Mouse (Mus musculus) embryonic facial prominence, embryonic 12.5 days (tissue): Measurements from ENCODE around the gene H2-Eb2. TPM values are rescaled to one million over a fixed set of nuclear protein-coding genes. Genes with fewer than 3 reads are reported as not detected.

ENCODE experiments used
- ATAC-seq: fragments of 200-750 bp; cut with Nextera tagmentation; 2 replicates; pipeline ENCODE4 v1.8.0; 2017; ENCODE audit not compliant: insufficient number of reproducible peaks, insufficient read depth, low FRiP score, low TSS enrichment
- H3K27ac ChIP-seq: fragments of 300-500 bp; sonication (generic); 2 replicates; pipeline ENCODE4 v1.5.1; 2016; ENCODE audit warnings: mild to moderate bottlenecking
- H3K27me3 ChIP-seq: fragments of 300-500 bp; sonication (generic); 2 replicates; pipeline ENCODE4 v1.6.1; 2016; ENCODE audit warnings: mild to moderate bottlenecking, moderate library complexity
- H3K36me3 ChIP-seq: fragments of 300-500 bp; sonication (generic); 2 replicates; pipeline ENCODE4 v1.6.1; 2016; ENCODE audit warnings: mild to moderate bottlenecking
- H3K4me1 ChIP-seq: fragments of 300-500 bp; sonication (generic); 2 replicates; pipeline ENCODE4 v1.6.1; 2016
- H3K4me2 ChIP-seq: fragments of 300-500 bp; sonication (generic); replicated peaks from 2 replicates; pipeline ENCODE4 v1.6.1; 2016; ENCODE audit warnings: mild to moderate bottlenecking, moderate library complexity
- H3K4me3 ChIP-seq: fragments of 300-500 bp; sonication (generic); 2 replicates; pipeline ENCODE4 v1.5.1; 2016; ENCODE audit warnings: mild to moderate bottlenecking
- H3K9ac ChIP-seq: fragments of 300-500 bp; sonication (generic); 2 replicates; pipeline ENCODE4 v1.6.1; 2016; ENCODE audit warnings: mild to moderate bottlenecking, moderate library complexity
- H3K9me3 ChIP-seq: fragments of 300-500 bp; sonication (generic); 2 replicates; pipeline ENCODE4 v1.6.1; 2016; ENCODE audit warnings: mild to moderate bottlenecking, moderate library complexity
- WGBS: fragments of 180-500 bp; shearing (Covaris S2); methylation state at CpG from one replicate; pipeline ENCODE4 v1.1.7; 2016; 5-methylcytosine and 5-hydroxymethylcytosine counted together
- polyA plus RNA-seq: library from polyadenylated mRNA; unstranded; fragments of >200 nt; fragmentation: Nextera tagmentation; extraction: Ambion mirVana; gene quantifications from 2 replicates; pipeline ENCODE4 v1.2.1, GENCODE M21; 2016

H2-Eb2 gene
- polyA plus RNA-seq, 1 experiment from 2014 or later, result not detected

DNA sequence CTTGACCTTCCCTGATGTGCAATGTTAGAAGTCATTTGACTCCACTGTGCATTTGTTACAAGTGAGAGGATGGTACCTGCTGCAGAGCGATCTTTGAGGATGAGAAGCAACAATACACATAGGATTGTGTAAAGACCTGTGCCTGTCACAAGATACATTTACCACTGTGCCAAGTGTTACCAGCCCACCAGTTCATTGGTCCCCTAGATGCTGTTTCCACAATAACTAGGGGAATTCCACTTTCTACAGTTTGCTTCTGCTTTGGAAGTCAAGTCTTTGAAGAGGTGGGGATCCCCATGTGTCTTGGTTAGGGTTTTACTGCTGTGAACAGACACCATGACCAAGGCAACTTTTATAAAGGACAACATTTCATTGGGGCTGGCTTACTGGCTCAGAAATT, 5.7 kb downstream of the H2-Eb2 start:
- Histone ChIP-seq H3K9ac (no peak overlapping the region), H3K4me1 (no peaks in the 10 kb centered on the region), H3K9me3 (no peaks in the 10 kb centered on the region), H3K36me3 (no peaks in the 10 kb centered on the region), H3K27ac (no peak overlapping the region), H3K4me3 (no peak overlapping the region), H3K4me2 (no peak overlapping the region), H3K27me3 (no peaks in the 10 kb centered on the region)
- ATAC-seq, result no peak
- WGBS, result 97% methylated on average over 1 of the region's 1 CpGs

GRCm38 (mm10) chr17:34340619-34341402, 15.3 kb downstream of the H2-Eb2 start:
- H3K27me3 ChIP-seq, result no peaks in the 10 kb centered on the region
- no peak for ATAC-seq
- H3K27ac ChIP-seq, result no peak overlapping the region
- H3K36me3 ChIP-seq, result no peaks in the 10 kb centered on the region
- H3K4me2 ChIP-seq, result no peak overlapping the region
- H3K4me3 ChIP-seq, result no peak overlapping the region
- 45% methylated on average over 3 of the region's 3 CpGs for whole genome bisulfite sequencing
- H3K4me1 ChIP-seq, result no peaks in the 10 kb centered on the region
- H3K9me3 ChIP-seq, result no peaks in the 10 kb centered on the region
- no peak overlapping the region for H3K9ac ChIP-seq

DNA sequence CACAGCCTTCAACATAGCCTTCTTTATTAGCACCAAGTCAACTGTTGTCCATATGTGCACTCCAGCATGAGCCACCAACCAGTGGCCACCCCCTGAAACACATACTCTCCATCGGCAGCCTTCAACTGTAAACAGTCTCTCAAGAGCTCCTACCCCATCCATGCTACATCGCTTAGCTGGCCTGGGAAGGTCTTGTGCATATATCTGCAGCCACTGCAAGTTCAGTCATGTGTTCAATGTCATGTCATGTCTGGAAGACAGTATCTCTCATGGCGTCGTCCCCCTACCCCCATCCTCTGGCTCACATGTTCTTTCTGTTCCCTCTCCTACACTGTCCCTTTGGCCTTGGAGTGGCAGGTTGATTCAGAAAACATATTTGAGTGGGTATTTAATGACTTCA, 19.4 kb downstream of the H2-Eb2 start:
- H3K27me3 ChIP-seq, result no peaks in the 10 kb centered on the region
- H3K36me3 ChIP-seq, result no peaks in the 10 kb centered on the region
- H3K9ac ChIP-seq, result no peak overlapping the region
- ATAC-seq, result no peak
- no peak overlapping the region for H3K4me2 ChIP-seq
- H3K27ac ChIP-seq, result no peak overlapping the region
- no peaks in the 10 kb centered on the region for H3K9me3 ChIP-seq
- no peaks in the 10 kb centered on the region for H3K4me1 ChIP-seq
- no peak overlapping the region for H3K4me3 ChIP-seq
- WGBS, result 84% methylated on average over 4 of the region's 4 CpGs

- Histone ChIP-seq H3K27me3 (no peaks in the 10 kb centered on the region), H3K4me2 (no peak overlapping the region), H3K36me3 (no peaks in the 10 kb centered on the region), H3K9ac (no peak overlapping the region), H3K4me3 (no peak overlapping the region), H3K9me3 (no peaks in the 10 kb centered on the region), H3K4me1 (no peaks in the 10 kb centered on the region), H3K27ac (no peak overlapping the region)
- 87% methylated on average over 7 of the region's 7 CpGs for WGBS
- no peak for ATAC-seq
Measured at GRCm38 (mm10) chr17:34345486-34345885, 20.0 kb downstream of the H2-Eb2 start.

DNA sequence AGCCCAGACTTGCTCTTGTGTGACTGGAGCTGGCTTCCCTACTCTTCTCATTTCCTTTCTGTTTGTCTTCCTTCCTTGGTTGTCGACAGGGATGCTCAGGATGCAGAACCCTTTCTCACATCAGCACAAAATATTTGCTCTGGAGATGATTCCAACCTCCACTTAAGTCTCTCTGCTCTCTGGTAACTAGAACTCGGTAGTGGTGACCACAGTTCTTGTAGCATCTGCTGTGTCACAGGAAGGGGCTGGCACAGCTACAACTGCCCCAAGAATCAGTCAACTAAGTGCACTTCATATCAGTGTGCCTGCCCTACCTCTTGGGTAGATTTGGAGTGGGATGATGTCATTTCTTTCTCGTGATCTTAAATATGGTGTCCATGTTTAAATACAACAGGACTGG, 20.6 kb downstream of the H2-Eb2 start:
- WGBS, result 67% methylated on average over 3 of the region's 3 CpGs
- no peaks in the 10 kb centered on the region for H3K27me3 ChIP-seq
- no peaks in the 10 kb centered on the region for H3K36me3 ChIP-seq
- H3K9ac ChIP-seq, result no peak overlapping the region
- no peak for ATAC-seq
- H3K4me2 ChIP-seq, result no peak overlapping the region
- no peaks in the 10 kb centered on the region for H3K4me1 ChIP-seq
- no peak overlapping the region for H3K4me3 ChIP-seq
- H3K9me3 ChIP-seq, result no peaks in the 10 kb centered on the region
- H3K27ac ChIP-seq, result no peak overlapping the region

- no peak for ATAC-seq
- H3K27ac ChIP-seq, result no peak overlapping the region
- H3K4me3 ChIP-seq, result no peak overlapping the region
- no peaks in the 10 kb centered on the region for H3K36me3 ChIP-seq
- no peaks in the 10 kb centered on the region for H3K4me1 ChIP-seq
- H3K27me3 ChIP-seq, result no peaks in the 10 kb centered on the region
- no peak overlapping the region for H3K9ac ChIP-seq
- no peaks in the 10 kb centered on the region for H3K9me3 ChIP-seq
- WGBS, result 64% methylated on average over 6 of the region's 6 CpGs
- H3K4me2 ChIP-seq, result no peak overlapping the region
Measured at GRCm38 (mm10) chr17:34347606-34348308, 22.3 kb downstream of the H2-Eb2 start.

- Histone ChIP-seq H3K4me2 (no peak overlapping the region), H3K4me1 (no peaks in the 10 kb centered on the region), H3K27me3 (no peaks in the 10 kb centered on the region), H3K27ac (no peak overlapping the region), H3K9ac (no peak overlapping the region), H3K9me3 (no peaks in the 10 kb centered on the region), H3K4me3 (no peak overlapping the region), H3K36me3 (no peaks in the 10 kb centered on the region)
- no peak for ATAC-seq
- WGBS, result 3% methylated on average over 4 of the region's 4 CpGs
Measured at GRCm38 (mm10) chr17:34349429-34349828, 24.0 kb downstream of the H2-Eb2 start.

DNA sequence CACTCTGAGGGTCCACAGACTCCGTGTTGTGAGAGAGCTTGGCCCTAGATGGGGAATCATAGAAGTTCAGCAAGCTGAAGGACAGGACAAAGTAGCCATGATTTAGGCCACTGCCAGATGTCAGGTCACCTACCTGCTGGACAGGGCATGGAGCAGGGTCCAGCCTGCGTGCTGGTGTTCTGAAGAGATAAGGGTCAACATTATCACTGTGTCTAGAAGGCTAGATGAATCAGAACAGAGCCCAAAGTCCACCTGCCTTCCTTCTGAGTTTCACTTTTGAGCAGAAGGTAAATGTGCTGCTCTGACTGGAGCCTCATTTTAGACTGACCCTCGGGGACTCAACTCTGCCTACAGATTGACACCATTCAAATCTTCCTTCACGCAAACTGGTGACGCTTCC, 29.1 kb downstream of the H2-Eb2 start, which contains the start of gene Btnl2:
Gene Btnl2, plus strand, starts transcription at position 284 of the 400 bp plus-strand sequence.
- no peaks in the 10 kb centered on the region for H3K36me3 ChIP-seq
- H3K9me3 ChIP-seq, result no peaks in the 10 kb centered on the region
- no peak for ATAC-seq
- H3K4me1 ChIP-seq, result no peaks in the 10 kb centered on the region
- no peaks in the 10 kb centered on the region for H3K27me3 ChIP-seq
- no peak within 1 kb of the TSS for H3K4me2 ChIP-seq
- H3K4me3 ChIP-seq, result no peak within 1 kb of the TSS
- H3K27ac ChIP-seq, result no peak within 1 kb of the TSS
- H3K9ac ChIP-seq, result no peak within 1 kb of the TSS
- WGBS, result 83% methylated on average over 5 of the region's 5 CpGs

DNA sequence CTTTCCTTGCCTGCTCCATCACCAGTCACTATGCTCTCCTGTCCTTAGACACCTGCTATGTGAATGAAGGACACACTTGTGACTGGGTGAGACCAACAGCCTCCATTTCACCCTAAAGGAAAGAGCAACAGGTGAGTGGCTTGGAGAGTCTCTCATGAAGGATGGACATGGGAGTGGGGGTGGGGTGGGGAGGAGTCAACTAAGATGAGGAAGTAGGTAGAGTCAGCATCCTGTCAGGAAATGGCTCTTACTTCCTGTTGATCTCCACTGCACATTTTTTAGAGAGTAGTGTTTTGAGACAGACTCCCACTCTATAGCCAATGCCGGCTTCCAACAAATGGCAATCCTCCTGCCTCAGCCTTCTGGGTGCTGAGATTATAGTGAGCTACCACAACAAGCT, 29.5 kb downstream of the H2-Eb2 start:
- no peak for ATAC-seq
- H3K36me3 ChIP-seq, result no peaks in the 10 kb centered on the region
- no peak overlapping the region for H3K27ac ChIP-seq
- WGBS, result 88% methylated on average over 1 of the region's 1 CpGs
- no peak overlapping the region for H3K9ac ChIP-seq
- H3K4me2 ChIP-seq, result no peak overlapping the region
- H3K4me3 ChIP-seq, result no peak overlapping the region
- no peaks in the 10 kb centered on the region for H3K27me3 ChIP-seq
- no peaks in the 10 kb centered on the region for H3K4me1 ChIP-seq
- no peaks in the 10 kb centered on the region for H3K9me3 ChIP-seq

DNA sequence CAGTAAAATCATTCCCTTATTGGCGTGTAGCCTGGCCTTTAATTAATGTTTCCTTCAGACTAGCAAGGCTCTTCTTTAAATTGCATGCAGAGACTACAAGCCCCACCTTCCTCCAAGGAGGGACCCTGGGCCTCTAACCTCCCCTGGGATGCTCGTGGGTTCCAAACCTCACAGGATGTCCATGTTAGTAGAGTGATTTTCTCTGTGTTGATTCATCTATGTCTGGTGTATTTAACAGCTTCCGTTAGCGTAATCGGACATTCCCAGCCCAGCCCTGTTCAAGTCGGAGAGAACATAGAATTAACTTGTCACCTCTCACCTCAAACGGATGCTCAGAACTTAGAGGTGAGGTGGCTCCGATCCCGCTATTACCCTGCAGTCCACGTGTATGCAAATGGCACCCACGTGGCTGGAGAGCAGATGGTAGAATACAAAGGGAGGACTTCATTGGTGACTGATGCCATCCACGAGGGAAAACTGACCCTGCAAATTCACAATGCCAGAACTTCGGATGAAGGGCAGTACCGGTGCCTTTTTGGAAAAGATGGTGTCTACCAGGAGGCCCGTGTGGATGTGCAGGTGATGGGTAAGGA, 37.6 kb downstream of the H2-Eb2 start:
- Histone ChIP-seq H3K9me3 (no peaks in the 10 kb centered on the region), H3K27ac (no peak overlapping the region), H3K4me1 (no peaks in the 10 kb centered on the region), H3K27me3 (no peaks in the 10 kb centered on the region), H3K4me2 (no peak overlapping the region), H3K4me3 (no peak overlapping the region), H3K36me3 (no peaks in the 10 kb centered on the region), H3K9ac (no peak overlapping the region)
- 85% methylated on average over 15 of the region's 15 CpGs for WGBS
- ATAC-seq, result no peak

- Histone ChIP-seq H3K9me3 (no peaks in the 10 kb centered on the region), H3K9ac (no peak overlapping the region), H3K27me3 (no peaks in the 10 kb centered on the region), H3K4me3 (no peak overlapping the region), H3K36me3 (no peaks in the 10 kb centered on the region), H3K4me2 (no peak overlapping the region), H3K27ac (no peak overlapping the region), H3K4me1 (no peaks in the 10 kb centered on the region)
- WGBS, result 89% methylated on average over 3 of the region's 3 CpGs
- no peak for ATAC-seq
Measured at GRCm38 (mm10) chr17:34363676-34364310, 38.3 kb downstream of the H2-Eb2 start.
